Mouse (Mus musculus) urinary bladder, postnatal 4 days (tissue): ENCODE measurements around the gene Naa80.

ENCODE experiments used
- DNase-seq, 2 experiments: peaks; one replicate each; pipeline ENCODE4 v3.0.0; 2021 to 2022; ENCODE audit warnings: low spot score in 2 of 2

Gene Naa80

DNA sequence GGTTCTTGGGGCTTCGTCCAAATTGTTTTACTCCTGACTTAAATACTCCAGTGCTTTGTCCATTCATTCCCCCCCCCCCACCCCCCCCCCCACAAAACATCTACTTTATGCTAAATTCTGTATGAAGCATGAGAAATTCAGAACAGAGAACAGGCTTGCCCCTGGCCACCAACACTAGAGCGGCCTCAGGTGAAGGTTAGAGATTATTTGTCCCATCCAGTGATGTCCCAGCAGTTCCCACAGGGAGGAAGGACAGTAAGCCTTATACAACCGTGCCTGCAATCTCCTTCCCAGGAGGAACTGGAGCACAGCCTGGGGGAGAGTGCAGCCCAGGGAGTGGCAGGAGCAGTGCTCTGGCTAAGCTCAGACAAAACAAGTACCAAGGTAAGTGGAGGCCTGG lies at the start of gene Naa80:
Gene Naa80 (plus strand): TSS at position 301 of the 400 bp plus-strand sequence.
- no peak for DNase-seq

DNA sequence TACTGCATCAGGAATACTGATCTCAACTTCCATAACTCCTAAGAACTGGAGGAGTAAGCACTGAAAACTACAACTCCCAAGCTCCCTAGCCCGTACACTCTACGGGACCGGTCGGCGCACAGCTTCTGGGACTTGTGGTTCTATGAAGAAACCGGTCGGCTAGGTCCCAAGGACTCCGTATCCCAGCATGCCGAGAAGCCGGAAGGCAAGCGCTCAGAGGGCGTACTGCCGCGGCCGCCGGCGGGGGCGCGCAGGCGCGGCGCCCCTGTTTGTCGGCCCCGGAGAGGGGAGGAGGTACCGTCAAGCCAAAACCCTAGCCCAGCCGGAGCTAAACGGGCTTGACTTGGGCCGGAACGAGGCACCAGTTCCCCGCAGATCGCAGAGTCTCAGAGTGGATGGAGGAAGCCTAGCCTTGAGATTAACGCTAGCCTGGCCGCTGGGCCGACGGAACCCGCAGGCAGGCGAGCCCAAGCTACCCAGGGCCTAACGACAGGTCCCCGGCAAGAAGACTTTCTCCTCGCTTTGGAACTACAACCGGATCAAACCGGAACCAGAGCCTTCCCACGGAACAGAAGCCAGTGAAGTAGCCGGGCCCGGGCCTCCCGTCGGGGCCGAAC lies 44.8 kb upstream of the Naa80 start, which contains the start of gene Tmem115:
Gene Tmem115 (plus strand): TSS at position 155 of the 617 bp plus-strand sequence.
- peak; percentile 89 to 93 for DNase-seq

DNA sequence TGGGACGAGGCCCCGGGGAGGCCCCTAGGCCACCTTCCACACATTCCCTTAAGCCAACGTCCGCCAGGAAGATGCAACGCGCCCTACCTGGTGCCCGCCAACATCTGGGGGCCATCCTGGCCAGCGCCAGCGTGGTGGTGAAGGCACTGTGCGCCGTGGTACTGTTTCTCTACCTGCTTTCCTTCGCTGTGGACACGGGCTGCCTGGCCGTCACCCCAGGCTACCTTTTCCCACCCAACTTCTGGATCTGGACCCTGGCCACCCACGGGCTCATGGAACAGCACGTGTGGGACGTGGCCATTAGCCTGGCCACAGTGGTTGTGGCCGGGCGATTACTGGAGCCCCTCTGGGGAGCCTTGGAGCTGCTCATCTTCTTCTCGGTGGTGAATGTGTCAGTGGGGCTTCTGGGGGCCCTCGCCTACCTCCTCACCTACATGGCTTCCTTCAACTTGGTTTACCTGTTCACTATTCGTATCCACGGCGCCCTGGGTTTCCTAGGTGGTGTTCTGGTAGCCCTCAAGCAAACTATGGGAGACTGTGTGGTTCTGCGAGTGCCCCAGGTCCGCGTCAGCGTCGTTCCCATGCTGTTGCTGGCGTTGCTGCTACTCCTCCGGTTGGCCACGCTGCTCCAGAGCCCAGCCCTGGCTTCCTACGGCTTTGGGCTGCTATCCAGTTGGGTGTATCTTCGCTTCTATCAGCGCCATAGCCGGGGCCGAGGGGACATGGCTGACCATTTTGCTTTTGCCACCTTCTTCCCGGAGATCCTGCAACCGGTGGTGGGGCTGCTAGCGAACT lies 44.1 kb upstream of the Naa80 start:
- no peak for DNase-seq

DNA sequence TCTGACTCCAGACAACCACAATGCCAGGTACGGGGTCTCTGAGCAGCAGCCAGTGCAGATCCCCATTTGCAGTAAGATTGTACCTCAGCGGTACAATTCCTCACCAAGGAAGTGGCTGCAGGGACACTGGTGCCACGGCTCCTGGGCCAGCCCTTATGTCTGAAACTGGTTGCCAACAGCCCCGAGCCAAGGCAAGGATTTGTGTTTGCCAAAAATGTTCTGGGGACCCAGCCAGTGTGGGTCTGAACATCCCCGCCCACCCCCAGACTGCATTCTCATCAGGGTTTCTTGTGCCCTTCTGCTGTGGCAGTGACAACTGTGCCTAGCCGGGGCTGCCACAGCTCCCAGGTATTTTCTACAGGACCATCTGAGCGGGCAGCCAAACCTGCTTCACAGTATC lies 40.5 kb upstream of the Naa80 start:
- DNase-seq = no peak

DNA sequence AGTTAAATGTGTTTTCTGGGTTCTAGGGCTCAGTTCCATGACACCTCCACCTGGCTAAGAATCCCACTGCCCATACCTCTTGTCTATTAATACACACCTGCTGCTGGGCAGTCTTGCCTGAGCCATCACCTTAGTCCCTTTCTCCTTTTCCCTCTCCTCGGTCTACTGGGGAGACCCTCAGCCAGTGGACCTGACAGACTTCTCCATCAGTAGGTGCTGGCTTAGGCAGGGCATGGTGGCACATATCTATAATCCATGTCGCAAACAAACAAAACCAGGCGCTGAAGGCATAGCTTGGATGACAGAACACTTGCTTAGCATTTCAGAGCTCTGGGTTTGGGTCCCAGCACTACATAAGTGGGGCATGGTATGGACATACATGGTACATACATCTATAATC lies 40.0 kb upstream of the Naa80 start:
- no peak for DNase-seq

DNA sequence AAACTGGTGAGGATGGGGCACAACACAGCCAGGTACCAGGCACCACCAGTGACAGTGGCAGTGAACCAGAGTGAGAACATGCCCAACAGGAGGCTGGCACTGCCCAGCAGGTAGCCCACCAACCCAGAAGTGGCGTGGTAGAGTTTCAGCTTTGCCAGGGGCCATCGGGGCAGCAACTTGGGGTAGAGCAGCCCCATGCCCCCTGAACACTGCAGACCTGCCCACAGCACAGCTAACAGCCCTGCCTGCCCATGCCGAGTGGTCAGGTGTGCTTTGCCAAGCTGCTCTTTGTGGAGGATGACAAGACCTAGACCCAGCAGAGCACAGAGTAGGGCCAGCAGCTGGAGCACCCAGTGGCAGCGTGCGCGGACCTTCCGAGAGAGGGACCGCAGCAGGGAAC lies 38.7 kb upstream of the Naa80 start:
- no peak for DNase-seq

DNA sequence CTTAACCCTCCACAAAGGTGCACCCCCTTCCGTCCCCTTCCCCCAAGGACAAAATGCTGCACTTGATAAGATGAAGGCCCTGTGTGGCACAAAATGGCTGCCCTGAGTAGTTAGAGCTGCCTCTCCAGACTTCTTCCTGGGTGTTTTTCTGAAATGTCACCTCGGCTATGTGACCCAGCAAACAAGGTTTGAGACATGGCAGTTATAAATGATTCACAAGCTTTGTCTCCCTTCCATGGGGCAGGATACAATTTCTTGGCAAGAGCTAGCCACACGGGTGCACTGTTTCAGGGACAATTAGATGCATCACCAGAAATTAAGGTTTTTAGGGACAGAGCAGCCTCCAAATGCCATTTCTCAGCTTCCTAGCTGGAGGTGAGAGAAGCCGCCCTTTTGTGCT lies 38.3 kb upstream of the Naa80 start:
- DNase-seq = no peak

DNA sequence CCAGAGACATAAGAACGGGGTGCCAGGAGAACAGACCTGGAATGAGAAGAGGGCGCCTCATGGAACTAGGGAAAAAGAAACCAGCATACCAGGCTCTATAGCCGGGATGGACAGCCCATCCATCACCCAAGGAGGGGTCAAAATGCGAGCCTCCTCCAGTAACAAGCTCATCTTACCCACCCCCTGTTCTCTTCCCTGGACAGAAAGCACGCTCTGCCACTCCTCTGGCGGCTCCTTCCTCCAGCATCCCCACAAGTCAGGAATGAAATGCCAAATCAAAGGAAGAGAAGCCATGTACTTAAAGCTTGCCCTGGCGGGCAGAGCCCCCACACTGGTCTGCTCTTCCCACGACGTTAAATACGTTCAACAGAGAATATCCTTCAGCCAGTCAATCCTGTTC lies 37.7 kb upstream of the Naa80 start:
- DNase-seq = no peak

DNA sequence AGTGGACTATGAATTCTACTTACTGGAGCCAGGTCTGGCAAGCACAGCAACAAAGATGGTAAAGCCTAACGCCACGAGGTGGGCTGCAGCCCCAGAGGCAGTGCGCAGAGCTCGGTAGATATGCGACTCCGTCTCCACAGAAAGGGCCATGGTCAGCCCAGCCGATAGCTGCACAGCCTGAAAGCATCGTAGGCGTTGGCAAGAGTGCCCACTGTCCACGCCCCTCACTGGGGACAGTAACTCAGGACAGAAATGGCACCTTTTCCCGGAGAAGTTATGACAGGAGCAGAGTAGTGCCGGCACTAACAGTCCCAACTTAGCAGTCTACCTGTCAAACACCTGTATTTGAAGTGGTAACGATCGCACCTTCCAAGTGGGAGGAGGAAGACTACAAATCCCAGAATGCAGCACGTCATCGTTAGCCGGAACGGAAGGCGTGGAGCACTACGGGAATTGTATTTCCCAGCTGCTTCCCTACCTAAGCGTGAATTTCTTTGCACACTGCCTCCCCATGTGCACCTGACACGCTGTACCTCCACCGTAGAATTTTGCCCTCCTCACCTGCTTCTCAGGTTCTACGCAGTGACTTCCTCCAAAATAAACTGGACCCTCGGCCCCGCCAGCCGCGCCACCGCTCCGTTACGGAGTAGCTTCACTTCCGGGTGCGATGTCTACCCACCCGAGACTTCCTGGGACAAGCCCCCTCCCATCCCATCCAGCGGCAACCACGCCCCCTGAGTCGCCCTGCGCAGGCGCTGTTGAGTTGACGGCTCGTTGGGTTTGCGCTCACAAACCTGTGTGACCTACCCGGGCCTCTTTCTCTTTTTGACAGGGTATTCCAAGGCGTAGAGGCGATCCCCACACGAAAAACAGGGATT lies 37.0 kb upstream of the Naa80 start, which contains the start of the genes Cyb561d2 and Nprl2:
Gene Cyb561d2 (minus strand): TSS at position 720 of the 878 bp plus-strand sequence.
Gene Nprl2 (plus strand): TSS at position 753 of the 878 bp plus-strand sequence.
- peak; percentile 90 to 94 for DNase-seq

DNA sequence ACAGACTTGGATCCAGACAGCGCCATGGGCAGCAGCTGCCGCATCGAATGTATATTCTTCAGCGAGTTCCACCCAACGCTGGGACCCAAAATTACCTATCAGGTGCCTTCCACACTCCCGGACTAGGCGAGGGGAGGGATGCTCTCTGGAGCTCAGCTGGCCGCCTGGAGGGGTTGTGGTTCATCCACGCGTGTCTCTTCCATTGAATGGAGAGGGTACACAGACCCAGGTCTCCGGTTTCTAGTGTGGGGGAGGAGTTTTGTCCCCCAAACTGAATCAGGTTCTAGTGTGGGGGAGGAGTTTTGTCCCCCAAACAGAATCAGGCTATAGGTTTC lies 36.4 kb upstream of the Naa80 start:
- DNase-seq = no peak

DNA sequence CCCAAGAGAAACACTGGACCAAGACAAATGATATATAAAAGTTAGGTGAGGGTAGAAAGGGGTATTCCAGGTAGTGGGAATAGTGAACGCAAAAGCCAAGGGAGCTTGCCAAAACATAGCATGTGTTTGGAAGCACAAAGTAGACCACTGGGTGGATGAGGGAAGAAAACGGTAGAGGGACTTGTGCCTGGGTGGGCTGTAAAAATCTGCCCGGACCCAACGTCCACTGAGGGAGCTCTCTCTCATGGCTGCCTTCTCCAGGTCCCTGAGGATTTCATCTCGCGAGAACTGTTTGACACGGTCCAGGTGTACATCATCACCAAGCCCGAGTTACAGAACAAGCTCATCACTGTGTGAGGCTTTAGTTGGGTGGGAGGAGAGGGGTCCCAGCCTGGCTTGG lies 36.0 kb upstream of the Naa80 start:
- DNase-seq = no peak

DNA sequence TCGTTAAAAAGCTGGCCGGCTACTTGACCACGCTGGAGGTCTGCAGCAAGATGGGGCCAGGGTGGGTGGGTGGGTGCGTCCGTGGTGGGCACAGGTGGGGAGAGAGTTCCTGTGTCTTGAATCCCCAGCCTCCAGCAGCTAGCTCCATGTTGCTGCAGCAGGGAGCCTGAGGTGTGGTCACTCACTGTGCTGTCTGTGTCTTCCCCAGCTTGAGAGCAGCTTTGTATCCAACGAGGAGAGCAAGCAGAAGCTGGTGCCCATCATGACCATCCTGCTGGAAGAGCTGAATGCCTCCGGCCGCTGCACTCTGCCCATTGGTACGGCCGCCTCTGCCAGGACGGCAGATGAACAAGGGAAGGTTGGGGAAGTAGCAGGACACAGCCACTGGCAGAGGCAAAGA lies 35.4 kb upstream of the Naa80 start:
- no peak for DNase-seq

DNA sequence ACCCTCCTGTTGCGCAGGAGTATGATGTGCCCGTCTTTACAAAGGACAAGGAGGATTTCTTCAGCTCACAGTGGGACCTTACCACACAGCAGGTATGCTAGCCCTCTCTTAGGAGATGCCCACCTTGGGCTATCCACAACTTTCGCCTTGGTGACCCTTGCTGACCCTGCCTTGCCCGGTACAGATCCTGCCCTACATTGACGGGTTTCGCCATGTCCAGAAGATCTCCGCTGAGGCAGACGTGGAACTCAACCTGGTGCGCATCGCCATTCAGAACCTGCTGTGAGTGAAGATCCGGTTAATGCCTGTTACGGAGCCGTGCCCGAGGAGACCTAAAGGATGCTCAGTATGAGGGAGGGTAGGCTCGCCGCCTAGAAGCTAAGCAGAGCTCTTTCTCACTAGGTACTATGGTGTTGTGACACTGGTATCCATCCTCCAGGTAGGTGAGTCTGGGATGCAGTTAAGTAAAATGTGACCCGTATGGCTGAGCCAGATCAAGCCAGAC lies 34.4 kb upstream of the Naa80 start:
- DNase-seq = no peak

DNA sequence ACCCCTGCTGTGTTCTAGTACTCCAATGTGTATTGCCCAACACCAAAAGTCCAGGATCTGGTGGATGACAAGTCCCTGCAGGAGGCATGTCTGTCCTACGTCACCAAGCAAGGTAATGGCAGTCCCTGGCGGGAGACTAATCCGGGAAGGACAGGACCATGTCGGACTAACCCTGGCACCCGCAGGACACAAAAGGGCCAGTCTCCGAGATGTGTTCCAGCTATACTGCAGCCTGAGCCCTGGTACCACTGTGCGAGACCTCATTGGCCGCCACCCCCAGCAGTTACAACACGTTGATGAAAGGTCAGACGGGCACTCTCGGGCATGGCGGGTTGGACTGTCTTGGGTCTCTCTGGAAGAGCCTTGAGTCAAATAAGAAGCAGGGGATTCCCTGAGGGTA lies 34.0 kb upstream of the Naa80 start:
- DNase-seq = no peak

DNA sequence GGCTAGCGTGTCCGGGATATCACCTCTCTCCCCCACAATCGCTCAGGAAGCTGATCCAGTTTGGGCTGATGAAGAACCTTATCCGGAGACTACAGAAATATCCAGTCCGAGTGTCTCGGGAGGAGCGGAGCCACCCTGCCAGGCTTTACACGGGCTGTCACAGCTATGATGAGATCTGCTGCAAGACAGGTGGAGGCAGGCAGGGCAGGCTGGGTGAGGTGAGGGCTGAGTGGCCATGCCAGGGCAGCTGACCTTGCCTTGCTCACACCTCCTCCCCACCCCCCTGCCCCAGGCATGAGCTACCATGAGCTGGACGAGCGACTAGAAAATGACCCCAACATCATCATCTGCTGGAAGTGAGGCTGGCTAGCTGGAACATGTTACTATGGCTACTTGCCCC lies 33.5 kb upstream of the Naa80 start:
- no peak for DNase-seq

DNA sequence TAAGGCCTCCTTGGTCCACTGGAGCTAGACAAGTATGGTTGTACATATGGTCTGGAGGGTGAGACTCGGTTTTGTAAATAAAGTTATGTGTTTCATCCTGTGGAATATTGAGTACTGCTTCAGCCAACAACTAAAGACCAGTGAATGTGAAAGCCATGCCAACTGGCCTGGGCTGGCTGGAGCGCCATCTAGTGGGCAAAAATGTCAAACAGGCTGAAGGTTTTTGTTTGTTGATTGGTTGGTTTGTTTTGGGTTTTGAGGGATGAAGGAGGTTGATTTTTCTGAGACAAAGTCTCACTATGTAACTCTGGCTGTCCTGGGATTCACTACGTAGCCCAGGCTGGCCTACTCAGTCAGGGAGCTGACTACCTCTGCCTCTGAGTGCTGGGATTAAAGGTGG lies 33.1 kb upstream of the Naa80 start:
- peak in 1 of 2 experiments; percentile 78 for DNase-seq

DNA sequence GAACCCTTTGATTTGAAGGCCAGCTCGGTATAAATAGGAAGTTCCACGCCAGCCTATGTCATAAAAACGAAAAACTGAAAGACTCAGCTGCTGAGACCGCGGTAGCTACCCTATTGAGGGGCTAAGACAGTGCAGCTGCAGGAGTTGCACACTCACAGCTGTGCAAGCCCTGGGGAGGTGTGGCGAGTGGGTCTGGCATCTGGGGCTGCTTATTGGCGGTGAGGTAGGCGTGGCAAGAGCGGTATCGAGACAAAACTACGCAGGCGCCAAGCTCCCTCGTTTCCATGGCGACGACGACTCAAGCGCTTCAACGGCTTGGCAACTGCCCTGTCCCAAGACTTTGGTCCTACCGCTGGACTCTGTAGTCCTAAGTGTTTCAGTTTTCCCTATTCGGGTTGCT lies 31.7 kb upstream of the Naa80 start, which contains the start of gene Zmynd10:
Gene Zmynd10 (plus strand): TSS at position 273 of the 400 bp plus-strand sequence.
- peak; percentile 81 to 91 for DNase-seq

DNA sequence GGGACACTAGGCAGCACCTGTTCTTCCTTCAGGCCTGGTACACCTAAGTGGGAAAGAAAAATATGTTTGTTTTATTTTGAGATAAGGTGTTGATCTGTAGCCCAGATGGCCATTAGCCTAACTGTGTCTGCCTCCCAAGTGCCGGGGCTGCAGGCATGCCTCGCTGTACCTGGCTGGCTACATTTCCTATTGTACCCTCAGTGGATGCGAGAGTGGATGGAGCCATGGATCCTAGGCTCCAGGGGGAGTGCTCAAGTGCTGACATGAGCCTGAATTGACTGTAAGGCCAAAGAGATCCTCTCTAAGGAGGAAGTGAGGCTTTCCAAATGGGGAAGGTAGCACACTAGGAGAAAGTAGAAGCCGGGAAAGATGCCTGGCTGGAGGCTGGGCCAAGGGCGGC lies 30.7 kb upstream of the Naa80 start:
- no peak for DNase-seq

DNA sequence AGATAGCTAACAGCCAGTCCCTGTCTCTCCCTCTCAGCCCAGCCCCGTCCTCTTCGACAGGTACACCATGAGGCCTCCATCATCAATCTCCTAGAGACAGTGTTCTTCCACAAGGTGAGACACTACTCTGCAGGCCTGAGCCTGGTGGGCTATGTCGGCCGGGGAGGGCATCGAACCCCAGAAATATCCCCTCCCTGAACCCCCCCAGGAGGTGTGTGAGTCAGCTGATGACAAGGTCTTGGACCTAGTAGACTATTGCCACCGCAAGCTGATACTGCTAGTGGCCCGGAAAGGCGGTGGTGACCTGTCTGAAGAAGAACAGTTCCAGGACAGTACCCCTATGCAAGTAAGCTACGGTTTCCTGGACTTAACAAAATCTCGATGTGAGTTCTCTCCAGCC lies 29.9 kb upstream of the Naa80 start:
- DNase-seq = no peak

DNA sequence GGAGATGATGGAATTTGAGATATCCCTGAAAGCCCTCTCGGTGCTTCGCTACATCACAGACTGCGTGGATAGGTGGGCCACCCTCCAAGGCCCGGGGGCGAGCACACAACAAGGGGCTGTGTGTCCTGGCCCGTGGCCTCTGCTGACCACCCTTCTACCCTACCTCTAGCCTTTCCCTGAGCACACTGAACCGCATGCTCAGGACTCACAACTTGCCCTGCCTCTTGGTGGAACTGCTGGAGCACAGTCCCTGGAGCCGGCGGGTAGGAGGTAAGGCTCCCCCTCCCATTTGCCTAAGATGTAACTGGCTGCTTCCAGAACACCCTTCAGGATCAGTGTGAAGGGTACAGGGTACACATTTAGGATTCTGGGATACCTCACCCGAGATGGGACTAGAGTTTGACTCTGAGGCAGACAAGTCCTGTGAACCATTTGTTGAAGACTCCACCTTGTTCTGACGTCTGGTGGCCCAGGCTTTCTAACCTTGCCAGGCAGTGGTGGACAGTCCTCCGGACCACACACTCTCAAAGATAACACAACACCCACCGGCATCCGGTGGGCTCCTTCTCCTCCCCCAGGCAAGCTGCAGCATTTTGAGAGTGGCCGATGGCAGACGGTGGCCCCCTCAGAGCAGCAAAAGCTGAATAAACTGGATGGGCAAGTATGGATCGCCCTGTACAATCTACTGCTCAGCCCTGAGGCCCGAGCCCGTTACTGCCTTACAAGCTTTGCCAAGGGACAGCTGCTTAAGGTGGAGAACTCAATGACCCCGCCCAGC lies 29.2 kb upstream of the Naa80 start:
- DNase-seq = no peak

DNA sequence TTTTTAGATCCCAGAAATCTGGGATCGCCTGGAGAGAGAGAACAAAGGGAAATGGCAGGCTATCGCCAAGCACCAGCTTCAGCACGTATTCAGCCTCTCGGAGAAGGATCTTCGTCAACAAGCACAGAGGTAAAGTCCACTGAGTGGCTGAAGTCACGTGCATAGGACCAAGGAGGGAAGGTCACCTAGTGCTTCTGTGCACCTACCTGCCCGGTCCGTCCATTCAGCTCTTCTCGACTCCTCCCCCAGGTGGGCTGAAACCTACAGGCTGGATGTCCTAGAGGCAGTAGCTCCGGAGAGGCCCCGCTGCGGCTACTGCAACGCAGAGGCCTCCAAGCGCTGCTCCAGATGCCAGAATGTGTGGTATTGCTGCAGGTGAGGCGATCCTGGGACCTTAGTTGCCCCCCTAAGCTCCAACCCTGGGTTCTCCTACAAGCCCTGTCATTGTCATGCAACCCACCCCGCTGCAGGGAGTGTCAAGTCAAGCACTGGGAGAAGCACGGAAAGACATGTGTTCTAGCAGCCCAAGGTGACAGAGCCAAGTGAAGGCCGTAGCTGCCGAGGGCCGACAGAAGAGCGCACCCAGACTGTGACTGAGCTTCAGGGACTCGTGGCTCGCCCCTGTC lies 28.1 kb upstream of the Naa80 start:
- no peak for DNase-seq
